Mouse (Mus musculus) ovary, postnatal 14 days (tissue): ENCODE data around the gene Gm49405.
"Not testable (repeated sequence)": the region's sequence is repeated elsewhere in the genome, so short reads cannot be mapped to it uniquely, and the experiment has no call there.

ENCODE experiments used
- DNase-seq: peaks from one replicate; pipeline ENCODE4 v3.0.0; 2022; ENCODE audit warnings: low spot score

Gene Gm49405

GRCm38 (mm10) chr19:4015635-4016034 lies 15.2 kb downstream of the Gm49405 start:
- DNase-seq, result no peak

DNA sequence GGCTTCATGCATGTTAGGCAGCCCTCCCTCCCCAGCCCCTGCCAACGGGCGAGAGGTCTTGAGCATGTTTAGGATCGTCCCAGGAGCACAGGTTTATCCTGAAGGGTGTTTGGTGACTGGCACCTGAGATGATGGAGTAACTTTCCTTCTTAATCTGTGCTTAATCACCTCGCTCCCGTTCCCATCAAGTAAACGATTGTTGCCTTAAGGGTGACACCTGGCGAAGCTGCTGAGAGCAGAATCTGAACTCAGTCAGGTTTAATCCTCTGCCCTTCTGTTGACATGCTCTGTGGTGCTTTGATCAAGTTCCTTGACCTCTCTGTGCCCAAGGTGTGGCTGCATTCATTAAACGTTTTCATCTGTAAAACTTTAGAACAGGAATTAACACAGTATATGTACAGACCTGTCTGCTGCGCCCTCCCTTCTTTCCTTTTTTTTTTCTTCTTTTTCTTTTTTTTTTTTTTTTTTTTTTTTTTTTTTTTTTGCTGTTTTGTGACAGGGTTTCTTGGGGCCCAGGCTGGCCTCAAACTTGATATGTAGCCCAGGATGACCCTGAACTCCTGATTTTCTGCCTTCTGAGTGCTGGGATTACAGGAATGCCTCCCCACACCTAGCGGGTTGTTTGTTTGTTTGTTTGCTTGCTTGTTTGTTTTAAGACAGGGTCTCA lies 17.6 kb downstream of the Gm49405 start:
- no peak for DNase-seq

- DNase-seq, result peak; percentile 77
These were observed 18.5 kb downstream of the Gm49405 start for GRCm38 (mm10) chr19:4018743-4019583.

- no peak for DNase-seq
These were observed 22.8 kb downstream of the Gm49405 start for GRCm38 (mm10) chr19:4023185-4023584.

GRCm38 (mm10) chr19:4027576-4027975 lies 27.1 kb downstream of the Gm49405 start:
- DNase-seq, result no peak

DNA sequence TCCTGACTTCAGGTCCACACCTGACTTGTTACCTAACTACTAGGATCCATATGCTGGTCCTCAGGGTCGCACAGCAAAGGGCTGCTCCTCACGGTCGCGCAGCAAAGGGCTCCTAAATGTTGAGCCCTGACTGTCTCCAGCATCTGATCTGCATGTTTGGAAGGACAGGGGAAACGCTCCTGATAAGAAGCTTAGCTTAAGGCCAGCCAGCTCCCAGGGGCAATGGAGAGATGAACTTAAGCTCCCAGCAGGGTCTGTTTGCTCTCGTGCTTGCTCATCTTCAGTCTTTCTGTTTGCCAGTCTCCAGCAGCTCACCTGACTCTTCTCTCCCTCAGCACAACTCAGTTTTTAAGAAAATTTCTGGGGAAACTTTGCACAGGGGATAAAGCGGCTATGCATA lies 32.2 kb downstream of the Gm49405 start:
- no peak for DNase-seq

GRCm38 (mm10) chr19:4033298-4033697 lies 32.9 kb downstream of the Gm49405 start:
- no peak for DNase-seq

DNA sequence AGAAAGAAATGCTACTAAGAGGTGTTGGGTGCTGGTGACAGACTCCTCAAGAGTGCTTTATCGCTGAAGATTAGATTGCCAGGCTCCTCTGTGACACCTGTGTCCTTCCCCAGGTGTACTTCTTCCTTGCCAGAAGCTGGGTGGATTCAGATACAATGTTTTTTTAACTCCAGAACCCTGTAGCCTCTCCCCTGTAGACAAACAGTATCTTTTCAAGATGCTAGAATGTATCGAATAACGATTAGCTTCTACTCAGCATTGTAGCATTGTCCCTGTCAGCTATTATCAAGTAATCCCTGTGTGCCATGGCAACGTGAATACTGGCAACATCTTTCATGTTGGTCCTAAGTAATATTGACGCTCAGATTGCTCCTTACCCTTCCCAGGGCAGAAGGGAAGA lies 33.3 kb downstream of the Gm49405 start:
- no peak for DNase-seq

- DNase-seq, result no peak
These were observed 36.1 kb downstream of the Gm49405 start for GRCm38 (mm10) chr19:4036327-4037045.

- DNase-seq, result not testable (repeated sequence)
These were observed 36.8 kb downstream of the Gm49405 start for GRCm38 (mm10) chr19:4037154-4037787.

DNA sequence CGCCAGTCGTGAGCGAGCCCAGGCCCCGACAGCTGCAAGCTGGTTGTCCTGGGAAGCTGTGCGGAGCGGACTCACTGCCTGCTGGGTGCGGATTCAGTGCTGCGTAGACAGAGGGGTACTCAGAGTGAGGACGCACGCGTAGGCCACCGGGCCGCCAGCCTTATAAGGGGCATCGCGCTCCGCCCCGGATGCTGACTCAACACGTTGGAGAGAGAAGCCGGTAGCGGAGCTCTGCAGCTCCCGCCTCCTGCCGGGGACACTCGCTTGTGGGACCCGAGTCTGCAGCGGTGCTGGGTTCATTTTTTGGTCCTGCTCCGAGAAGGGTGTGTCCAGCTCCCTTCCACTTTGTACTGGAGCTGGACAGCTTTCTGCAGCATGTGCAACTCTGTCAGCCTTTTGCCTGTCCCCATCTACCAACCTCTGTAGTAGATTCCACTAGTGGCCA lies 37.4 kb downstream of the Gm49405 start, which contains the start of gene Gstp1:
TSS of gene Gstp1 (minus strand) at position 198 of the 445 bp plus-strand sequence.
- peak; percentile 77 for DNase-seq

DNA sequence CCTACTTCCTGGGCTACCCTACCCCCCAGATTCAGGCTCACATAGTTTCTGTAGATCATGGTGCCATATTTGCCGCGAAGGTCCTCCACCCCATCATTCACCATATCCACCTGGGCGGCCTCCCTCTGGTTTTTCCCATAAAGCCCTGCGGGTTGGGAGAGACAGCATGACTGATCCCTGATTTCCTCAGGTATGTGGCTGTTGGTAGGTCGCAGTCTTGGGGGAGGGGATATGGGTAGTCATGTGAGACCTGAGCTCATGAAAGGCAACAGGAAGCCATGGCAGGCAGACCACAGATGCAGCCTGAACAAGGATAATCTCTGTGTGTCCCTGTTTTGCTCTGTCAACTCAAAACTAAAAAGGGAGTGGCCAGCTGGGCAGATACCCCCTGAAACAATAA lies 40.5 kb downstream of the Gm49405 start:
- DNase-seq, result not testable (repeated sequence)

DNA sequence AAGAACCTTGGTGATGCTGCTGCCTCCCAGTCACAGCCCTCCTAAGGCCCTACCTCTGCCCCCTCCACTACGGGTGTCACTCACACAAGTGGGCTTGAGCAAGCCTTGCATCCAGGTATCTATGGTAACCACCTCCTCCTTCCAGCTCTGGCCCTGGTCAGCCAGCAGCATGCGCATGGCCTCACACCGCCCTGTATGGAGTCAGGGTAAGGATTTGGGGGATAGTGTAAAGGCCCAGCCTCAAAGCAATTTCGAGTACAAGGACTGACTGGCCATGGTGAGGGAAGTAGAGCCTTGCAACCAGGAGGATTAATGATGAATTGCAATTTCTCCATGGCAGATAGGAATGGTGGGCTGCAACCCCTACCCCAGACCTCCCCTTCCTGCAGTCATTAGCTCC lies 41.1 kb downstream of the Gm49405 start:
- not testable (repeated sequence) for DNase-seq

DNA sequence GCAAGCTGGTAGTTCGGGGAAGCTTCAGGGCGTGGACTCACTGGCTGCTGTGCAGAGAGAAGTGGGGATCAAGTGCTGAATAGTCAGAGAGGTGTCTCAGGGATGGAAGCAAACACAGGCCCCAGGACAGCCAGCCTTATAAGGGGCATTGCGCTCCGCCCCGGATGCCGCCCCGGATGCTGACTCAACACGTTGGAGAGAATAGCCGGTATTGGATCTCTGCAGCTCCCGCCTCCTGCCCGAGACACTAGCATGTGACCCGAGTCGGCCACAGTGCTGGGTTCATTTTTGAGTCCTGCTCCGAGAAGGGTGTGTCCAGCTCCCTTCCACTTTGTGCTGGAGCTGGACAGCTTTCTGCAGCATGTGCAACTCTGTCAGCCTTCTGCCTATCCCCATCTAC lies 41.7 kb downstream of the Gm49405 start:
- no peak for DNase-seq

GRCm38 (mm10) chr19:4044109-4044508 lies 43.7 kb downstream of the Gm49405 start:
- not testable (repeated sequence) for DNase-seq

GRCm38 (mm10) chr19:4045966-4046865 lies 45.8 kb downstream of the Gm49405 start, which contains the start of gene Gstp2:
Gene Gstp2 (minus strand): TSS chr19:4046023.
- DNase-seq, result peak; percentile 62

DNA sequence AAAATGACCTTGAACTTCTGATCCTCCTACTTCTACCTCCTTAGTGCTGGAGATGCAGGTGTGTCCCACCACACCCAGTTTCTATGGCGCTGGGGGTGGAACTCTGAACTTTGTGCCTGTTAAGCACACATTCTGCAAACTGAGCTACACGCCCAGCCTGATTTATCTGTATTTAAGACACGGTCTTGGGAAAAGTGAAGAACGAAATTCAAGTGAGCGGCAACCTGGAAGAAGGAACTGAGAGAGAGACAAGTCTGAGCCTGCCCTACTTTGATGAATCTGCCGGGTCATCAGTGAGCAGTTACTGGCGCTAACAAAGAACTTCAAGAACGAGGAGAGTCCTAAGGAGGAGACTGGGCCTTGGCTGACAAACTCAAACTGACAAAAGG lies 46.4 kb downstream of the Gm49405 start:
- no peak for DNase-seq

- DNase-seq, result peak; percentile 73
These were observed 47.4 kb downstream of the Gm49405 start for GRCm38 (mm10) chr19:4047859-4048258.

- DNase-seq, result not testable (repeated sequence)
These were observed 48.6 kb downstream of the Gm49405 start for GRCm38 (mm10) chr19:4049069-4049468.

GRCm38 (mm10) chr19:4051016-4051415 lies 50.6 kb downstream of the Gm49405 start:
- DNase-seq, result no peak
